Mouse (Mus musculus) spleen, adult 12 weeks (tissue): ENCODE data around the gene Eid3.

ENCODE experiments used
- DNase-seq: peaks from one replicate; pipeline ENCODE4 v3.0.0; 2022; ENCODE audit warnings: low spot score

Eid3 gene

GRCm38 (mm10) chr10:82913238-82913637, 46.8 kb downstream of the Eid3 start:
- DNase-seq = no peak

GRCm38 (mm10) chr10:82913772-82914171, 47.3 kb downstream of the Eid3 start:
- no peak for DNase-seq
